ENCODE assay signal across 12 mouse cellular contexts in the genomic region with DNA sequence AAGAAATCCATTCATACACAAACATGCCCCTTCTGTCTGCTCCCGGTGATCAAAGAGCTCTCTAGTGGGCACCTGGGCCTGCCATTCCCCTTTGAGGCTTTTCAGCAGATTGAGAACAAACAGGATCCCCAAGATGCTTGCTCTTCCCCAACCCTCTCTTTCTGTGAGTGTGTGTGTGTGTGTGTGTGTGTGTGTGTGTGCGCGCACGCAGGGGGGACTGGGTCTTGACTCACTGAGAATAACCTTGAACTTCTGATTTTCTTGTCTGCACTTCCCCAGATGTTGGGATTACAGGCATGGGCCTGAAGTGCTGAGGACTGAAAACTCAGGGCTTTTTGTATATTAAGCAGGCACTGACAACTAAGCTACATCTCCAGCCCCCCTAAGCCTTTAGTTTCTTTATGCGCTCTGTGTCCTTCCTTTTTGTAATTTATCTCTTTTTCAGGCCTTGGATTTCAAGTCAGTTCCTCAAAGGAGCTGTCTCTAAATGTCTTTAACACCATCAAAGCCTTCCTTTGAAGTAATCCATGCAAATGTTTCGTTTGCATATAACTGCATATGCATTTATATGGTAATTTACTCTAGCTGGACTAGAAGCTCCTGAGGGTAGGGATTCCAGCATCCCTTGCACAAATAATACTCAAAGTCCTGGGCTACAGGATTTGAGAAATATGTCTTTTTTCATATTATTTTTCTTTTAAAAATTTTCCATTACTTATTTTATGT.
"Had no signal": no experiment of that assay in that cellular context is flagged by ENCODE, and none has a peak within 500 bp of the region (broad histone marks: within the 10 kb centered on the region; RNA-seq: fewer than 3 reads in every experiment).

No protein-coding gene starts in this region.

- DNase-seq: kidney, postnatal 14 days; lung, adult 2 months; lung, postnatal 36 days; retina, postnatal 1 day; right cerebral cortex, postnatal 4 days; spleen, adult 18-20 months; thymus, adult 18-20 months had no signal

- H3K9ac ChIP-seq: kidney, embryonic 15.5 days; liver, embryonic 15.5 days; midbrain, embryonic 15.5 days; neural tube, embryonic 12.5 days had no signal

- H3K4me3 ChIP-seq: kidney, embryonic 15.5 days; limb, embryonic 10.5 days; liver, embryonic 15.5 days; midbrain, embryonic 15.5 days; neural tube, embryonic 12.5 days had no signal

- H3K9me3 ChIP-seq: kidney, embryonic 15.5 days; limb, embryonic 10.5 days; liver, embryonic 15.5 days; midbrain, embryonic 15.5 days; neural tube, embryonic 12.5 days had no signal

- H3K27me3 ChIP-seq: kidney, embryonic 15.5 days; liver, embryonic 15.5 days; midbrain, embryonic 15.5 days; neural tube, embryonic 12.5 days had no signal

- H3K36me3 ChIP-seq: kidney, embryonic 15.5 days; limb, embryonic 10.5 days; liver, embryonic 15.5 days; midbrain, embryonic 15.5 days; neural tube, embryonic 12.5 days had no signal

- H3K4me1 ChIP-seq: kidney, embryonic 15.5 days; midbrain, embryonic 15.5 days; neural tube, embryonic 12.5 days had no signal

- H3K27ac ChIP-seq: kidney, embryonic 15.5 days; limb, embryonic 10.5 days; liver, embryonic 15.5 days; midbrain, embryonic 15.5 days; neural tube, embryonic 12.5 days had no signal
